Mouse (Mus musculus) ES-Bruce4 (cell line): ENCODE measurements around the gene Cpn1.

Source experiments
- CTCF ChIP-seq: IDR thresholded peaks from one replicate; pipeline ENCODE4 v1.8.1; 2011; ENCODE audit warnings: low read depth, low read length
- EP300 ChIP-seq: IDR thresholded peaks from 2 replicates; pipeline ENCODE4 v1.6.1; 2011; ENCODE audit warnings: low read depth, low read length; ENCODE audit not compliant: insufficient read depth
- POLR2A ChIP-seq: IDR thresholded peaks from one replicate; pipeline ENCODE4 v1.8.1; 2011; ENCODE audit warnings: low read length; ENCODE audit not compliant: insufficient read depth

- TF ChIP-seq CTCF (no peak), POLR2A (no peak), EP300 (no peak)
These were observed 19.9 kb downstream of the Cpn1 start for GRCm38 (mm10) chr19:43966481-43966880.
